22 mouse cellular contexts compared by ENCODE assay signal in genomic region chr2:138412537-138412936, GRCm38 (mm10).
DNase-seq lines count a peak whose midpoint lies in the region; ATAC-seq and TF ChIP-seq lines count a peak whose summit lies in the region.
"Had no signal": no experiment of that assay in that cellular context is flagged by ENCODE, and none has a peak within 500 bp of the region (broad histone marks: within the 10 kb centered on the region; RNA-seq: fewer than 3 reads in every experiment).

No protein-coding gene starts in this region.

- no peak for ATAC-seq in embryonic facial prominence, embryonic 12.5 days (ENCODE audit: insufficient number of reproducible peaks, insufficient read depth, low FRiP score, low TSS enrichment)
- peak; percentile 75 for ATAC-seq in limb, embryonic 11.5 days (ENCODE audit: insufficient number of reproducible peaks, low FRiP score, low TSS enrichment, low read depth)
- ATAC-seq: forebrain, embryonic 14.5 days; inflammation-experienced regulatory T-cells, adult 6 months had no signal

- no peak for TF ChIP-seq POLR2A in brain, embryonic 14.5 days (IDR thresholded peaks at IDR 0.05; ENCODE audit: borderline replicate concordance, extremely low read depth, insufficient read depth, insufficient read length, poor library complexity, severe bottlenecking)

- no peaks in the 10 kb centered on the region for H3K9me3 ChIP-seq in embryonic facial prominence, embryonic 12.5 days
- no peaks in the 10 kb centered on the region for H3K9me3 ChIP-seq in limb, embryonic 11.5 days (ENCODE audit: control insufficient read depth, low read length)
- H3K9me3 ChIP-seq: heart, embryonic 10.5 days; neural tube, embryonic 13.5 days had no signal

- no peak overlapping the region for H3K9ac ChIP-seq in embryonic facial prominence, embryonic 12.5 days
- H3K9ac ChIP-seq in limb, embryonic 11.5 days (ENCODE audit: low read length), result no peak overlapping the region
- H3K9ac ChIP-seq: neural tube, embryonic 13.5 days had no signal

- H3K4me3 ChIP-seq in layer of hippocampus, adult 2 months, result no peak overlapping the region
- H3K4me3 ChIP-seq in embryonic facial prominence, embryonic 12.5 days, result no peak overlapping the region
- no peak overlapping the region for H3K4me3 ChIP-seq in limb, embryonic 11.5 days (ENCODE audit: low read depth, low read length)
- H3K4me3 ChIP-seq: heart, embryonic 10.5 days; neural tube, embryonic 13.5 days had no signal

- peak overlapping the region; percentile 25; the same call in 1 of the 2 replicates for H3K27ac ChIP-seq in layer of hippocampus, adult 2 months
- peak overlapping the region; percentile 69; the same call in 1 of the 2 replicates for H3K27ac ChIP-seq in embryonic facial prominence, embryonic 12.5 days
- H3K27ac ChIP-seq in limb, embryonic 11.5 days (replicated peaks; ENCODE audit: low read depth, low read length), result peak overlapping the region; percentile 52; the same call in 1 of the 2 replicates
- H3K27ac ChIP-seq: heart, embryonic 10.5 days; macrophage; neural tube, embryonic 13.5 days had no signal

- no peaks in the 10 kb centered on the region for H3K36me3 ChIP-seq in embryonic facial prominence, embryonic 12.5 days
- no peaks in the 10 kb centered on the region for H3K36me3 ChIP-seq in limb, embryonic 11.5 days (ENCODE audit: control insufficient read depth, insufficient read depth, low read length)
- H3K36me3 ChIP-seq: heart, embryonic 10.5 days; neural tube, embryonic 13.5 days had no signal

- no peaks in the 10 kb centered on the region for H3K27me3 ChIP-seq in embryonic facial prominence, embryonic 12.5 days
- no peaks in the 10 kb centered on the region for H3K27me3 ChIP-seq in limb, embryonic 11.5 days (ENCODE audit: control insufficient read depth, insufficient read depth, low read length)
- H3K27me3 ChIP-seq: neural tube, embryonic 13.5 days had no signal

- no peak for DNase-seq in layer of hippocampus, adult 2 months (ENCODE audit: low spot score in 2 of 2)
- no peak for DNase-seq in layer of hippocampus, postnatal 25 days (ENCODE audit: extremely low spot score in 1 of 2, low spot score in 1 of 2)
- DNase-seq in brain, embryonic 14.5 days (ENCODE audit: low read depth), result peak; percentile 35
- peak; percentile 59 for DNase-seq in limb, embryonic 11.5 days (ENCODE audit: low spot score)
- no peak for DNase-seq in adrenal gland, postnatal 4 days (ENCODE audit: low spot score in 2 of 2)
- DNase-seq in cerebellum, adult 11 months, result no peak
- DNase-seq in cerebellum, postnatal 4 days (ENCODE audit: low spot score in 2 of 2), result no peak
- DNase-seq: adrenal gland, adult 2 months; cerebellum, postnatal 25 days; heart, postnatal 10 days; kidney, adult 2 months; kidney, postnatal 14 days; lung, adult 18-20 months; thymus, postnatal 36 days had no signal

- 13% methylated on average over 5 of the region's 5 CpGs for WGBS in embryonic facial prominence, embryonic 12.5 days
- 26% methylated on average over 5 of the region's 5 CpGs for WGBS in limb, embryonic 11.5 days

- peaks cover 8% of the 10 kb centered on the region; the same call in 1 of the 2 replicates for H3K4me1 ChIP-seq in embryonic facial prominence, embryonic 12.5 days
- H3K4me1 ChIP-seq in limb, embryonic 11.5 days (ENCODE audit: control insufficient read depth, insufficient read depth, low read length), result no peaks in the 10 kb centered on the region
- H3K4me1 ChIP-seq: heart, embryonic 10.5 days; neural tube, embryonic 13.5 days had no signal

- H3K4me2 ChIP-seq in embryonic facial prominence, embryonic 12.5 days (replicated peaks), result no peak overlapping the region
- no peak overlapping the region for H3K4me2 ChIP-seq in limb, embryonic 11.5 days (ENCODE audit: low read depth, severe bottlenecking)
- H3K4me2 ChIP-seq: liver, embryonic 11.5 days; midbrain, embryonic 11.5 days; neural tube, embryonic 13.5 days had no signal

- TF ChIP-seq CTCF in layer of hippocampus, adult 2 months (conservative IDR thresholded peaks at IDR 0.05), result no peak
- no peak for TF ChIP-seq CTCF in brain, embryonic 14.5 days (IDR thresholded peaks at IDR 0.05; ENCODE audit: borderline replicate concordance, extremely low read depth, insufficient read depth, insufficient read length)

Comparison
In these comparisons a context has a peak if more than half of its experiments do, and no peak if none do; other contexts are left out.
1. DNase-seq: peak in brain, embryonic 14.5 days (single experiment) and limb, embryonic 11.5 days (single experiment); none in layer of hippocampus, adult 2 months (0 of 2), layer of hippocampus, postnatal 25 days (0 of 2), adrenal gland, postnatal 4 days (0 of 2), cerebellum, adult 11 months (single experiment) and cerebellum, postnatal 4 days (0 of 2).
2. Peak in every context shown above with its lines, with median percentiles within 50 percentile points of each other: H3K27ac ChIP-seq.